Mouse (Mus musculus) CH12.LX (cell line): ENCODE data around the gene Baz1b.

Experiments used
- BHLHE40 ChIP-seq: IDR thresholded peaks from 2 replicates; pipeline ENCODE4 v1.6.1; 2011; ENCODE audit warnings: mild to moderate bottlenecking, low read depth, low read length, improper control_type of control experiment
- CHD2 ChIP-seq: IDR thresholded peaks from 2 replicates; pipeline ENCODE4 v1.6.1; 2011; ENCODE audit warnings: low read length, improper control_type of control experiment
- CTCF ChIP-seq, 2 experiments: IDR thresholded peaks in 1 of 2; conservative IDR thresholded peaks in 1 of 2; 2 replicates each; pipeline ENCODE4 v1.5.1; 2011 to 2012; ENCODE audit warnings: low read depth in 2 of 2, low read length in 2 of 2, improper control_type of control experiment in 1 of 2, inconsistent platforms in 1 of 2, mild to moderate bottlenecking in 1 of 2, moderate library complexity in 1 of 2
- E2F4 ChIP-seq: IDR thresholded peaks from 2 replicates; pipeline ENCODE4 v1.6.1; 2011; ENCODE audit warnings: low read depth, low read length, improper control_type of control experiment; ENCODE audit not compliant: insufficient replicate concordance
- EP300 ChIP-seq: IDR thresholded peaks from 2 replicates; pipeline ENCODE4 v1.6.1; 2011; ENCODE audit warnings: low read length, improper control_type of control experiment
- HCFC1 ChIP-seq: IDR thresholded peaks from 2 replicates; pipeline ENCODE4 v1.6.1; 2012; ENCODE audit warnings: low read depth, mild to moderate bottlenecking, inconsistent platforms, low read length, improper control_type of control experiment
- KAT2A ChIP-seq: IDR thresholded peaks from 2 replicates; pipeline ENCODE4 v1.6.1; 2012; ENCODE audit warnings: low read length, improper control_type of control experiment, inconsistent platforms; ENCODE audit not compliant: insufficient replicate concordance
- MAFK ChIP-seq: IDR thresholded peaks from 2 replicates; pipeline ENCODE4 v1.6.1; 2011; ENCODE audit warnings: low read length, improper control_type of control experiment; ENCODE audit not compliant: insufficient replicate concordance
- MAX ChIP-seq: IDR thresholded peaks from 2 replicates; pipeline ENCODE4 v1.6.1; 2011; ENCODE audit warnings: low read length, improper control_type of control experiment
- POLR2A ChIP-seq: IDR thresholded peaks from 2 replicates; pipeline ENCODE4 v1.6.1; 2011; ENCODE audit warnings: low read depth, mild to moderate bottlenecking, improper control_type of control experiment, low read length
- TBP ChIP-seq: conservative IDR thresholded peaks from 2 replicates; pipeline ENCODE4 v1.6.1; 2011; ENCODE audit warnings: low read depth, low read length, improper control_type of control experiment
- USF1 ChIP-seq: IDR thresholded peaks from 2 replicates; pipeline ENCODE4 v1.6.1; 2014; ENCODE audit warnings: low read depth, mild to moderate bottlenecking, inconsistent platforms, low read length, improper control_type of control experiment
- USF2 ChIP-seq: conservative IDR thresholded peaks from 2 replicates; pipeline ENCODE4 v1.6.1; 2011; ENCODE audit warnings: low read depth, low read length, improper control_type of control experiment
- ZC3H11A ChIP-seq: IDR thresholded peaks from 2 replicates; pipeline ENCODE4 v1.6.1; 2012; ENCODE audit warnings: low read depth, mild to moderate bottlenecking, inconsistent platforms, low read length, improper control_type of control experiment

- TF ChIP-seq HCFC1 (no peak), BHLHE40 (no peak), POLR2A (no peak), E2F4 (no peak), MAFK (no peak), MAX (no peak), ZC3H11A (no peak), USF1 (no peak), CTCF (conservative IDR thresholded peaks at IDR 0.05 in 1 of 2, IDR thresholded peaks at IDR 0.05 in 1 of 2; ENCODE audit: low read depth in 2 of 2, low read length in 2 of 2) (no peak), KAT2A (no peak), USF2 (no peak), EP300 (no peak), CHD2 (no peak), TBP (no peak)
These were observed 35.0 kb downstream of the Baz1b start for GRCm38 (mm10) chr5:135222066-135222465.
